Mouse (Mus musculus): Measurements from ENCODE around the gene Tmx2. TPM values are rescaled to one million over a fixed set of nuclear protein-coding genes. Genes with fewer than 3 reads are reported as not detected.
"Not testable (repeated sequence)": the region's sequence is repeated elsewhere in the genome, so short reads cannot be mapped to it uniquely, and the experiment has no call there.

Tmx2 gene
- polyA plus RNA-seq, 2 experiments: 66.0 to 93.0 TPM

DNA sequence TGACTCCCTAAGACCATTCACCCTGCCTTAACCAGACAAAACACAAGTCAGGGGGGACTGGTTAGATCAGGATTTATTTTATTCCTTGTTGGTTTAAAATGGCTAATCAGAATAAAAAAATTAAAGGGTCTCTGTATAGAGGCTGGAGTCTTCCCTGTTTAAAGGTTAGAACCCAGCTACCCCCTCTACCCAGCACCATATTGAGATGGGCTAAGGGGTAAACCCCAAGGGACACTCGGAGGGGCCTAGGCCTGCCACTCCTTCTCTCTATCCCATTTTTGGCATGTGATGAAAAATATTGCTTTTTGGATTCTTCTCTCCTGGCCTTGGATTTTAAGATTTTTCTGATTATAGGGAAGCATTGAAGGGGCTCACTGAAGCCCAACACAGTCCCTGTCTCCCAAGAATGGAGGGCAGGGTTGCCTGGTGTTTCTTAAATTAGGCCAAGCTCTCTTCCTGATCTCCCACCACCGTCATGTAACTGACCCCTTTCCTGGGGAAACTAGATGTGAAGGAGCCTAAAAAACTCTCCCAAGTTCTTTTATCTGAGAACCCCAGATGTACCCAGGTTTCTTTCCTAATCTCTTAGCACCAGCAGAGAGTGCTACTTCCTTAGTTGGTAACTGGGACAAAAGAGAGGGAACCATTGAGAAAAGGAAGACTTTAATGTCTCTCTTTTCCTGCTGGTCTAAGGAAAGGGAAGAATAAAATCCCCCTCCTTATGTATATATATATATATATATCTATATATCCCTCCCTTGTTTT lies 9.3 kb upstream of the Tmx2 start:
- Histone ChIP-seq H3K36me3 (ENCODE audit: control insufficient read depth, insufficient read depth, low read length) (peaks cover 78% of the 10 kb centered on the region), H3K4me1 (ENCODE audit: control insufficient read depth, insufficient read depth, low read length) (no peaks in the 10 kb centered on the region), H3K9me3 (ENCODE audit: control insufficient read depth, low read length) (no peaks in the 10 kb centered on the region), H3K4me2 (replicated peaks; ENCODE audit: low read depth, low read length, severe bottlenecking) (no peak overlapping the region), H3K27ac (replicated peaks; ENCODE audit: low read depth, low read length) (no peak overlapping the region), H3K27me3 (ENCODE audit: control insufficient read depth, insufficient read depth, low read length) (no peaks in the 10 kb centered on the region), H3K4me3 (replicated peaks; ENCODE audit: low read length) (no peak overlapping the region), H3K9ac (ENCODE audit: low read depth, low read length, severe bottlenecking) (no peak overlapping the region)
- 83% methylated on average over 2 of the region's 2 CpGs for WGBS
- no peak for ATAC-seq (ENCODE audit: low FRiP score, low read depth)
- DNase-seq (ENCODE audit: low spot score): no peak
- TF ChIP-seq POLR2A (IDR thresholded peaks at IDR 0.05; ENCODE audit: borderline replicate concordance, extremely low read depth, insufficient read depth, insufficient read length): no peak

- H3K4me2 ChIP-seq (replicated peaks; ENCODE audit: low read depth, low read length, severe bottlenecking): no peak overlapping the region
- peaks cover 5% of the 10 kb centered on the region; the same call in 1 of the 2 replicates for H3K4me1 ChIP-seq (ENCODE audit: control insufficient read depth, insufficient read depth, low read length)
- H3K9ac ChIP-seq (ENCODE audit: low read depth, low read length, severe bottlenecking): no peak overlapping the region
- no peaks in the 10 kb centered on the region for H3K9me3 ChIP-seq (ENCODE audit: control insufficient read depth, low read length)
- no peak overlapping the region for H3K27ac ChIP-seq (replicated peaks; ENCODE audit: low read depth, low read length)
- TF ChIP-seq POLR2A (IDR thresholded peaks at IDR 0.05; ENCODE audit: borderline replicate concordance, extremely low read depth, insufficient read depth, insufficient read length): no peak
- DNase-seq (ENCODE audit: low spot score) (no peak), ATAC-seq (ENCODE audit: low FRiP score, low read depth) (no peak)
- H3K4me3 ChIP-seq (replicated peaks; ENCODE audit: low read length): no peak overlapping the region
- WGBS: 79% methylated on average over 6 of the region's 6 CpGs
- no peaks in the 10 kb centered on the region for H3K27me3 ChIP-seq (ENCODE audit: control insufficient read depth, insufficient read depth, low read length)
- H3K36me3 ChIP-seq (ENCODE audit: control insufficient read depth, insufficient read depth, low read length): peaks cover 42% of the 10 kb centered on the region
Observed at GRCm38 (mm10) chr2:84682605-84683183, 3.8 kb upstream of the Tmx2 start.

DNA sequence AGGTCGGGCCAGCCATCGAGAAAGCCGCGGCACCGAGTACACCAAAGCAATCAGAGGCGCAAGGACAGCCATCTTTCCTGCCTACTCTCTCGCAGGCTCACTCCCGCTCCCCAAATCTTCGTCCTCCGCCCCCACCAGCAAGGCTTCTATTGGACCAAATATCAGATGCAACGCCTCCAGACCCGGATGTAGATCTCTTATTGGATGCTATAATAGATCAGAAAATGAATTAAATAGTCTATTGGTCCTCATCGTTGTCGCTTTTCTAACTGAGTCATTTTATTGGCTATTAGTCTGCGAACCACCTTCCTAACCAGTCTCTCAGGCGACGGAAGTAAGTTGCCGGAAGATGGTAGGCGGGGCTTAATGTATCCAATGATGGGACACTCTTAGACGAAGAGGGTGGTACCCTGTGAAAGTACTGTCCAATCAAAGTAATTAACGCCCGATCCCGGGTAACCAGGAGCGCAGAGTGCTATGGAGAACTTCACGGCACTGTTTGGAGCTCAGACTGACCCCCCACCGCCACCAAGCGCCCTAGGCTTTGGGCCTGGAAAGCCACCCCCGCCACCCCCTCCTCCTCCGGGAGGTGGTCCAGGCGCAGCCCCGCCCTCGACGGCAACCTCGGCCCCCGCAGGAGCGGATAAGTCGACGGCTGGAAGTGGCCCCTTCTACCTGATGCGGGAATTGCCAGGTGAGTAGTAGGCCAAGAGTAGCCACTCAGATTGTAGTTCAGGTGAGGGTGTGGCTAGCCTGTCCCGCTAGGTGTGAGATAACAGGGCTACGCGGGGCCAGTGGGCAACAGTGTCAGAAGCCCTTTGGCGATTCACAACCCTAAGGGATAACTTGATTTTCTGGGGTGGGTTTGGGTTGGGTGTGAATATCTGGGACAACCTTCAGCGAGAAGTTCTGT lies 716 bp downstream of the Tmx2 start, which contains the start of the genes Gm28635 and Med19:
Gene Gm28635 (minus strand): TSS at position 74 of the 913 bp plus-strand sequence.
Gene Med19 (plus strand): TSS at position 435 of the 913 bp plus-strand sequence.
- Histone ChIP-seq H3K4me2 (replicated peaks; ENCODE audit: low read depth, low read length, severe bottlenecking) (peak within 1 kb of the TSS; percentile 70), H3K36me3 (ENCODE audit: control insufficient read depth, insufficient read depth, low read length) (peaks cover 42% of the 10 kb centered on the region), H3K9ac (ENCODE audit: low read depth, low read length, severe bottlenecking) (peak within 1 kb of the TSS; percentile 80), H3K27me3 (ENCODE audit: control insufficient read depth, insufficient read depth, low read length) (no peaks in the 10 kb centered on the region), H3K4me1 (ENCODE audit: control insufficient read depth, insufficient read depth, low read length) (peaks cover 12% of the 10 kb centered on the region), H3K9me3 (ENCODE audit: control insufficient read depth, low read length) (no peaks in the 10 kb centered on the region), H3K27ac (replicated peaks; ENCODE audit: low read depth, low read length) (peak within 1 kb of the TSS; percentile 52; the same call in 1 of the 2 replicates), H3K4me3 (replicated peaks; ENCODE audit: low read length) (peak within 1 kb of the TSS; percentile 96)
- DNase-seq (ENCODE audit: low spot score) (peak; percentile 100), ATAC-seq (ENCODE audit: low FRiP score, low read depth) (peak; percentile 100)
- TF ChIP-seq POLR2A (IDR thresholded peaks at IDR 0.05; ENCODE audit: borderline replicate concordance, extremely low read depth, insufficient read depth, insufficient read length): peak; percentile 30; the same call in 1 of the 2 replicates
- under 1% methylated on average over 41 of the region's 44 CpGs for WGBS

- no peak for TF ChIP-seq POLR2A (IDR thresholded peaks at IDR 0.05; ENCODE audit: borderline replicate concordance, extremely low read depth, insufficient read depth, insufficient read length)
- no peak overlapping the region for H3K27ac ChIP-seq (replicated peaks; ENCODE audit: low read depth, low read length)
- peak overlapping the region; percentile 44; the same call in 1 of the 2 replicates for H3K9ac ChIP-seq (ENCODE audit: low read depth, low read length, severe bottlenecking)
- no peaks in the 10 kb centered on the region for H3K27me3 ChIP-seq (ENCODE audit: control insufficient read depth, insufficient read depth, low read length)
- peak overlapping the region; percentile 66 for H3K4me2 ChIP-seq (replicated peaks; ENCODE audit: low read depth, low read length, severe bottlenecking)
- ATAC-seq (ENCODE audit: low FRiP score, low read depth): peak; percentile 46
- H3K4me1 ChIP-seq (ENCODE audit: control insufficient read depth, insufficient read depth, low read length): peaks cover 12% of the 10 kb centered on the region
- DNase-seq (ENCODE audit: low spot score): no peak
- H3K4me3 ChIP-seq (replicated peaks; ENCODE audit: low read length): peak overlapping the region; percentile 96
- WGBS: 11% methylated on average over 22 of the region's 22 CpGs
- no peaks in the 10 kb centered on the region for H3K9me3 ChIP-seq (ENCODE audit: control insufficient read depth, low read length)
- peaks cover 45% of the 10 kb centered on the region for H3K36me3 ChIP-seq (ENCODE audit: control insufficient read depth, insufficient read depth, low read length)
Observed at GRCm38 (mm10) chr2:84677270-84677967, 1.5 kb downstream of the Tmx2 start.

DNA sequence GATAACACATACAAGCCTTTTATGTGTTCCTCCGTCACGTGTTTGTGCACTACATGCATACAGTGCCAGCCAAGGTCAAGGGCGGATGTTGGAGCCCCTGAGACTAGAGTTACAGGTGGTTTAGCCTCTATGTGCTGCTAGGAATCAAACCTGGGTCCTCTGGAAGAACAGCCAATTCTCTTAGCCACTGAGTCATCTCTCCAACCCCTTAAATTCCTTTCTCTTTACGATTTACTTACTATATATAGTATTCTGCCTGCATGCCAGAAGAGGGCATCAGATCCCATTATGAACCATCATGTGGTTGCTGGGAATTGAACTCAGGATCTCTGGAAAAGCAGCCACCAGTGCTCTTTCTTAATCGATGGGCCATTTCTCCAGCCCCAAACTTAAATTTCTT lies 7.4 kb downstream of the Tmx2 start:
- not testable (repeated sequence) for H3K9ac ChIP-seq (ENCODE audit: low read depth, low read length, severe bottlenecking); H3K4me1 ChIP-seq (ENCODE audit: control insufficient read depth, insufficient read depth, low read length); H3K4me3 ChIP-seq (replicated peaks; ENCODE audit: low read length); H3K27ac ChIP-seq (replicated peaks; ENCODE audit: low read depth, low read length); H3K4me2 ChIP-seq (replicated peaks; ENCODE audit: low read depth, low read length, severe bottlenecking); H3K27me3 ChIP-seq (ENCODE audit: control insufficient read depth, insufficient read depth, low read length); H3K9me3 ChIP-seq (ENCODE audit: control insufficient read depth, low read length); DNase-seq (ENCODE audit: low spot score); ATAC-seq (ENCODE audit: low FRiP score, low read depth)
- peaks cover 48% of the 10 kb centered on the region for H3K36me3 ChIP-seq (ENCODE audit: control insufficient read depth, insufficient read depth, low read length)
- 58% methylated on average over 3 of the region's 5 CpGs for WGBS

All from limb, embryonic 14.5 days (tissue).